Mouse (Mus musculus) ovary, postnatal 36 days (tissue): Measurements from ENCODE around the gene Spata16.

Experiments
- DNase-seq: peaks from one replicate; pipeline ENCODE4 v3.0.0; 2022; ENCODE audit warnings: low spot score, mixed read lengths

The Spata16 gene

GRCm38 (mm10) chr3:26832954-26833353, 195.5 kb downstream of the Spata16 start:
- DNase-seq = no peak

DNA sequence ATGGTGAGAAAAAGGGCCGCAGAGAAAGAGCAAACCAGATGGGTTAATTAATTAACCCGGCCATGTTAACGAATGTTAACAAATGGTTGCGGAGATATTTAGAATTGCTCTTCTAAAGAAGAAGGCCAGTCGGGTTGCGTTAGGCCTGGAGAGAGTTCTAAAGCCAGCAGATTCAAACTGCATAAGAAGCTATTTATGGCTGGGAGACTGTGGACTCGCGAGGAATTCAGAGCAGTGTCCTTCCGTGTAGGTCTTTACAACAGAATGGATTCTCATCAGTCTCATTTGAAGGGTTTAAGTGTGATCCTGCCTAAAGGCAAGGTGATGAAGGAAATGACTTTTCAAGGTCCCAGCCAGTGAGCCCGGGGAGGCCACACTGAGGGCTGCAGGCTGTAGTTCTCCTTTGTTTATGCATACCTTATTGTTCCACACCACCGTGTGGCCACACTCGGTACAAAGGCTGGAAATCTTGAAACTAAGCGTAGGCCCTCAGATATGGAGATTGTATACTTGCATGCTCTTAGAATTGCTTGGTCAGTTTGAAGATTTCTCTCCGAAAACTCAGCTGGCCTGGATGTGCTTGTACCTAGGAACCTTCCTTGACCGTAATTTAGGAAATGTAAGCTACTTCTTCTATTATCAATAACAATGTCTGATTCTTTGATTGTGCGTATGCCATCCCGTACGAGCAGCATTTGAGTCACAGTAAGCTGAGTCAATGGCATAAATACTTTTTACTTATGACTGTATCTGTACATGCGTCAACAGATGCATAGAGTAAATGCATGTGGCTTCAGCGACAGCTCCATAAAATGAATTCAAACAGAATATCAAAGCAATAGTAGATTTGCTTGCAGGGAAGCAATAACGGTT, 197.0 kb downstream of the Spata16 start:
- peak; percentile 5 for DNase-seq

DNA sequence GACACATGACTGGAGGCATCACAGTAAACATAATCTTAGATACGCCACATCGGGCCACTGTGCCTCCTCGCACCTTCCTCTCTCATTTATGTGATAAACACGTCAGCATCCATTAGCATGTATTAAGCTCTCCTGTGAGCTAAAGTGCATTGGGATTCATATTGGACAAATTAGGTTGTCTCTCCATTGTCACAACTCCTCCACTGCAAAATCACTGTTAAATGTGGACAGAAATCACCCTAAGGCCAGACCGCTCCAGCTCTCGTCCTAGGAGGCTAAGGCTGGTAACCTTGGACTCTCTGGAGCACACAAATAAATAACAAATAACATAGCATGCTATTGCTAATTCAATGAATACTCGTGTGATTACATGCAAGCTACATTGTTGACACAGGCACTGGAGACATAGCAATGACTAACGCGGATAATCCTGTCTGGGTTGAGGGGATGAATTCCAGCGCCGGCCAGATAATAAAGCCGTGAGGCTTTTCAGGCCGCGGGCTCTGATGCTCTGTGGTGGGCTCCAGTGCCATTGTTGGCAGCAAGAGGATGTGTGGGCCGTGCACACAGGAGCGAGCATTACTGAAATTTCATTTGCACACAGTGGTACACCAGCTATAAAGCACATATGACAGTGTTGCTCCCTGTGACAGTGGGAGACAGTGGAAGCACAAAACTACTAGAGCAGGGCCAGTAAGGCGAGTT, 197.8 kb downstream of the Spata16 start:
- no peak for DNase-seq

DNA sequence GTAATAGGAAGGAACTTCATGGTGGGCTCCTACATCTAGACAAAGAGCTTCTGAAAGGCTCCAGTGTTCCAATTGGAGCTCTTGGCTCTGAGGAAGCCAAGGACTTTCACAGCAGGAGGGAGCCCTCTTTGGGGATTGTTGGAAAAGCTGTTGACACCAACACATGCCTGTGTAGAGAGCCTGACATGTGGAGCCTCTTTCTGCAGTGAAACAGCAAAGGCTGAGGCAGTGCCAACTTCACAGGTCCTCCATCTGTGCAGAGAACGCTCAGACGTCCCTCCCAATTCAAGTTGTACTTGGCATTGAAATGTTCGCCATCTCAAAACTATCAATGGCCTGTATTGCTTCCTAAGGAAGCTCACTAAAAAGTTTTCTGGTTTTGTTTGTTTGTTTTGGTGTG, 207.6 kb downstream of the Spata16 start:
- no peak for DNase-seq

- DNase-seq = no peak
These were observed 210.5 kb downstream of the Spata16 start for GRCm38 (mm10) chr3:26847935-26848334.

DNA sequence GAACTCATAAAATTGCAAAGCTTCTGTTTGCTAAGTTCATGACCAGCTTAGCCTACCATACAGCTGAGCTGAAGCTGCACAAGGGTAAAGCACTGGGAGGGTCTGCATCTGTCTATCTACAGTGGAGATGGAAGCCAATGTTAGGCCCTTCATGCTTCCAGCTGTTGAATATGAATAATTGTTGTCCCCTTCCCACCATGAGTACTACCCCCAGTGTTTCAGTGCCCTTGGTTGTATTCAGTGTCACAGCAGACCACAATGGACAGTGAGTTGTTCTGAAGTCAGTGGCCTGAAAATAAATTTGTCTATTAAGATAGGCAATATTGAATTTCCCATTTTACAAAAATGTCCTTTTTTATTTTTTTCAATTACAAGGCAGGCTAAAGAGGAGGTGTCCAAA, 212.8 kb downstream of the Spata16 start:
- DNase-seq = no peak

GRCm38 (mm10) chr3:26850691-26851563, 213.5 kb downstream of the Spata16 start:
- no peak for DNase-seq

DNA sequence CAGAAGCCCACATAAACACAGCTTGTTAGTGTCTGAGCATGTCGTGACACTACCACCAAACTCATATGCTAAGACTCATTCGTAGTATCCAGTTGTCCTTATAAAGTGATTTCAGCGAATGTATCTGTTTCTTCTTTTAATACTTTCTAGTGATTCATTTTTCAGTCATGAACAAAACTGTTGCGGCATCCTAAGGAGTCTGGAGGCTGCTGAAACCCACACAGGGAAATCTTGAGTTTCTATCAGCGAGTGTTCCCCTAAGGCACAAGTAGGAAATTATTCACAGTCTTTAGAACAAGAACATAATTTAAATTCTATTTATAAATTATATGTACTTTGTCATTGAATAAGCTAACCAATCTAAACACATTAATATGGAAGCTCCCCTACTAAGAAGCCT, 216.1 kb downstream of the Spata16 start:
- DNase-seq = no peak

- no peak for DNase-seq
These were observed 237.3 kb downstream of the Spata16 start for GRCm38 (mm10) chr3:26874706-26875105.

- DNase-seq = no peak
These were observed 239.9 kb downstream of the Spata16 start for GRCm38 (mm10) chr3:26877291-26877690.

GRCm38 (mm10) chr3:26916607-26917006, 279.2 kb downstream of the Spata16 start:
- no peak for DNase-seq

- no peak for DNase-seq
These were observed 283.6 kb downstream of the Spata16 start for GRCm38 (mm10) chr3:26920986-26921385.

GRCm38 (mm10) chr3:26921576-26921975, 284.2 kb downstream of the Spata16 start:
- no peak for DNase-seq

DNA sequence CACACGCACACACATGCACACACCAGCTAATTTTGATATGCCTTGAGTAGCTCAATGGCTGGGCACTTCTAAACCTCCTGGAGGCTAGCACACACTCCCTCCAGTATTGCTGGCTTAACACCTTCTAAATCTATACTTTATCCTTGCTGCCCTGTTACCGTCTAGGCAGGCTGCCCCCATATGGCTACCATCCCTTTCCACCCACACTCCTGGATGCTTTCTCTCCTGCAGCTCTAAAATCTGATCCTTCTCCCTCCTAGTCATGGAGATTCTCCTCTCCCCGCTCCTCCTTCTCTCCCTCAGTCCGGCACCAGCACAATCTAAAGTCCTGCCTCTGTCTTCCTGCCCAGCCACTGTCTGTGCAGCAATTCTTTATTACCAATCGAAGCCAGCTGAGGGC, 286.0 kb downstream of the Spata16 start:
- no peak for DNase-seq

GRCm38 (mm10) chr3:26924212-26924611, 286.8 kb downstream of the Spata16 start:
- no peak for DNase-seq

GRCm38 (mm10) chr3:26933079-26933478, 295.7 kb downstream of the Spata16 start:
- no peak for DNase-seq

- no peak for DNase-seq
These were observed 299.6 kb downstream of the Spata16 start for GRCm38 (mm10) chr3:26936897-26937590.

DNA sequence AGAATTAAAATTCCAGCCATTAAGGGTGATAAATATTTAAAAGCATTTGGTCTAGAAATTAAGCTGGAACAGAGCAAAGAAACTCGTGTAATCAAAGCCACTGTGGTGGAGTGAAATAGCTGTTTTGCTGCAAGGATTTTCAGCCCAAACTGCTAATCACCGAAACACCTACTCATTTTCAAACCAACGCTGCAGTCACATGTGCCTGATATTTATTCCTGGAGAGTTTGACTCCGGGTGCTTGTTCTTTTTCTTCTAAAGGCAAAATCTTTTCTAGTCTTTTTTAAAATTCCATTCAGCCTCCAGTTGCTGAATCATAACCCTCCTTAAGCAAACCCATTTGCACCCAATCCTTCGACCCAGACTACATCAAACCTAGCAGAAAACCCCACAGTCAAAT, 329.4 kb downstream of the Spata16 start:
- no peak for DNase-seq

DNA sequence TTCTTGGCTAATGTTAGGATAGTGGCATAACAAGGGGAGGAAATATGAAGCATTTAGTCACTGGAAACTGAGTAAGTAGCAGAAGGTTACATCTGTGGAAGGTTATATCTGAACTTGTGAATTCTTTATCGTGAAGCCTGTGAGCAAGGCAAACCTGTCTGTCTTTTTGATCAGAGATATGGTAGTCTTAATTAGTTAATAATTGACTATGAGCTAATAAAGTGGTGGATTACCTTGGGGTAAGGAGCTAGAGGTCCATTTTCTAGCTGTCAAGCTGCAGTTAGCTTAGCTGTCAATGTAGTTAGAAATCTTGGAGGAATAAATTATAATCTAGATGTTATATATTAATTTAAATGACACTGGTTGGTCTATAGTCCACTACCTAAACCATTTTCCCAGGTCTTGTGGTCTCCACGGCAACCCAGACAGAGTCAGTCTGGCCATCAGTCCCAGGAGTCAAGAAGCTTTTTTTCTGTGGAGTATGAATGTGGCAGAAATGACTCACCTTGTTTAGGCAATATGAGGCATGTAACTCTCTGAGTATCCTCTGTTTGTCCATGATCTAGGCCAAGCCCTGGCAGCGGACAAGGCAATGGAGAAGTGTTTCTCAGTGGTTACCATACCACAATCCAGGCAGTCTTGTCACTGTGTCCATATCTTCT, 331.6 kb downstream of the Spata16 start:
- no peak for DNase-seq

GRCm38 (mm10) chr3:26970529-26970928, 333.1 kb downstream of the Spata16 start:
- no peak for DNase-seq

DNA sequence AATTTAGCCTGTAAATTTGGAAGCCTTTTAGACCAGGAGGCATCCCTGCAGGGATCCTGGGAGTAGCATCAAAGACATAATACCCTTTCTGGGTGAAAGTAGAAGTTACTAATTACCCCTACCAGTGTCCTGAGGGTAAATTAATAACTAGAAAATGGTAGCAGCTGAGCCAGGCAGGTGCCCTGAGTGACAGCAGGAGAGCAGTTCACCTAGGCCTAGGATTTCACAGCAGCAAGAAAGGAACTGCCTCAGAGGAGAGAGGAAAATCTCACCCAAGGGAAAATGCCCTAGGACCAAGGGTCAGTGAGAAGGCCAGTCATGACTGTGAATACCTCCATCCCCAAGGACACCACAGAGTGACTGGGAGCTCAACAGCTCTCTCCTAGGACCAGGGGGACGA, 333.9 kb downstream of the Spata16 start:
- DNase-seq = no peak
